Mouse (Mus musculus): ENCODE measurements around the gene Abcc3. TPM values are rescaled to one million over a fixed set of nuclear protein-coding genes. Genes with fewer than 3 reads are reported as not detected.
"Not testable (repeated sequence)": the region's sequence is repeated elsewhere in the genome, so short reads cannot be mapped to it uniquely, and the experiment has no call there.

The Abcc3 gene
- polyA plus RNA-seq, 1 experiment from 2014 or later, result 10.2 TPM

- Histone ChIP-seq H3K9ac (ENCODE audit: low read depth, low read length) (no peak overlapping the region), H3K4me3 (ENCODE audit: low read depth, low read length) (no peak overlapping the region), H3K9me3 (replicated peaks; ENCODE audit: control insufficient read depth, low read length) (no peaks in the 10 kb centered on the region), H3K27me3 (ENCODE audit: control insufficient read depth, insufficient read depth, low read depth, low read length) (peaks cover 7% of the 10 kb centered on the region; the same call in 1 of the 2 replicates), H3K36me3 (ENCODE audit: control insufficient read depth, insufficient read depth) (no peaks in the 10 kb centered on the region), H3K27ac (ENCODE audit: low read length) (no peak overlapping the region), H3K4me2 (ENCODE audit: low read depth, low read length) (no peak overlapping the region), H3K4me1 (ENCODE audit: control insufficient read depth, low read depth, low read length) (no peaks in the 10 kb centered on the region)
- ATAC-seq (ENCODE audit: low read depth), result no peak
- WGBS (ENCODE audit: insufficient replicate concordance), result 36% methylated on average over 6 of the region's 6 CpGs
Measured at GRCm38 (mm10) chr11:94405348-94405747, 12.6 kb upstream of the Abcc3 start.

GRCm38 (mm10) chr11:94404641-94405260 is 12.0 kb upstream of the Abcc3 start:
- peak; percentile 39 for ATAC-seq (ENCODE audit: low read depth)
- no peak overlapping the region for H3K27ac ChIP-seq (ENCODE audit: low read length)
- H3K4me1 ChIP-seq (ENCODE audit: control insufficient read depth, low read depth, low read length), result no peaks in the 10 kb centered on the region
- H3K9me3 ChIP-seq (replicated peaks; ENCODE audit: control insufficient read depth, low read length), result no peaks in the 10 kb centered on the region
- 17% methylated on average over 11 of the region's 11 CpGs for WGBS (ENCODE audit: insufficient replicate concordance)
- no peak overlapping the region for H3K4me3 ChIP-seq (ENCODE audit: low read depth, low read length)
- H3K4me2 ChIP-seq (ENCODE audit: low read depth, low read length), result no peak overlapping the region
- no peak overlapping the region for H3K9ac ChIP-seq (ENCODE audit: low read depth, low read length)
- no peaks in the 10 kb centered on the region for H3K36me3 ChIP-seq (ENCODE audit: control insufficient read depth, insufficient read depth)
- peaks cover 7% of the 10 kb centered on the region; the same call in 1 of the 2 replicates for H3K27me3 ChIP-seq (ENCODE audit: control insufficient read depth, insufficient read depth, low read depth, low read length)

GRCm38 (mm10) chr11:94404178-94404577 is 11.4 kb upstream of the Abcc3 start:
- no peak overlapping the region for H3K4me3 ChIP-seq (ENCODE audit: low read depth, low read length)
- no peak overlapping the region for H3K9ac ChIP-seq (ENCODE audit: low read depth, low read length)
- ATAC-seq (ENCODE audit: low read depth), result no peak
- no peak overlapping the region for H3K27ac ChIP-seq (ENCODE audit: low read length)
- peaks cover 7% of the 10 kb centered on the region; the same call in 1 of the 2 replicates for H3K27me3 ChIP-seq (ENCODE audit: control insufficient read depth, insufficient read depth, low read depth, low read length)
- no peaks in the 10 kb centered on the region for H3K4me1 ChIP-seq (ENCODE audit: control insufficient read depth, low read depth, low read length)
- no peaks in the 10 kb centered on the region for H3K9me3 ChIP-seq (replicated peaks; ENCODE audit: control insufficient read depth, low read length)
- H3K4me2 ChIP-seq (ENCODE audit: low read depth, low read length), result no peak overlapping the region
- 49% methylated on average over 5 of the region's 5 CpGs for WGBS (ENCODE audit: insufficient replicate concordance)
- no peaks in the 10 kb centered on the region for H3K36me3 ChIP-seq (ENCODE audit: control insufficient read depth, insufficient read depth)

GRCm38 (mm10) chr11:94403757-94404156 is 11.0 kb upstream of the Abcc3 start:
- H3K4me3 ChIP-seq (ENCODE audit: low read depth, low read length), result no peak overlapping the region
- ATAC-seq (ENCODE audit: low read depth), result no peak
- no peak overlapping the region for H3K4me2 ChIP-seq (ENCODE audit: low read depth, low read length)
- H3K27ac ChIP-seq (ENCODE audit: low read length), result no peak overlapping the region
- H3K27me3 ChIP-seq (ENCODE audit: control insufficient read depth, insufficient read depth, low read depth, low read length), result peaks cover 7% of the 10 kb centered on the region; the same call in 1 of the 2 replicates
- WGBS (ENCODE audit: insufficient replicate concordance), result 78% methylated on average over 10 of the region's 10 CpGs
- H3K4me1 ChIP-seq (ENCODE audit: control insufficient read depth, low read depth, low read length), result no peaks in the 10 kb centered on the region
- H3K36me3 ChIP-seq (ENCODE audit: control insufficient read depth, insufficient read depth), result no peaks in the 10 kb centered on the region
- no peaks in the 10 kb centered on the region for H3K9me3 ChIP-seq (replicated peaks; ENCODE audit: control insufficient read depth, low read length)
- H3K9ac ChIP-seq (ENCODE audit: low read depth, low read length), result no peak overlapping the region

GRCm38 (mm10) chr11:94402731-94403130 is 9.9 kb upstream of the Abcc3 start:
- 68% methylated on average over 5 of the region's 5 CpGs for WGBS (ENCODE audit: insufficient replicate concordance)
- ATAC-seq (ENCODE audit: low read depth), result no peak

GRCm38 (mm10) chr11:94402029-94402428 is 9.2 kb upstream of the Abcc3 start:
- H3K4me2 ChIP-seq (ENCODE audit: low read depth, low read length); H3K27me3 ChIP-seq (ENCODE audit: control insufficient read depth, insufficient read depth, low read depth, low read length); ATAC-seq (ENCODE audit: low read depth); H3K9me3 ChIP-seq (replicated peaks; ENCODE audit: control insufficient read depth, low read length); H3K36me3 ChIP-seq (ENCODE audit: control insufficient read depth, insufficient read depth); H3K4me1 ChIP-seq (ENCODE audit: control insufficient read depth, low read depth, low read length); H3K27ac ChIP-seq (ENCODE audit: low read length); H3K9ac ChIP-seq (ENCODE audit: low read depth, low read length); H3K4me3 ChIP-seq (ENCODE audit: low read depth, low read length): not testable (repeated sequence)
- WGBS (ENCODE audit: insufficient replicate concordance), result 68% methylated on average over 4 of the region's 4 CpGs

More at GRCm38 (mm10) chr11:94402731-94403130, 9.9 kb upstream of the Abcc3 start:
- no peak overlapping the region for H3K27ac ChIP-seq (ENCODE audit: low read length)
- H3K9ac ChIP-seq (ENCODE audit: low read depth, low read length), result no peak overlapping the region
- no peaks in the 10 kb centered on the region for H3K4me1 ChIP-seq (ENCODE audit: control insufficient read depth, low read depth, low read length)
- H3K4me3 ChIP-seq (ENCODE audit: low read depth, low read length), result no peak overlapping the region
- no peaks in the 10 kb centered on the region for H3K9me3 ChIP-seq (replicated peaks; ENCODE audit: control insufficient read depth, low read length)
- H3K36me3 ChIP-seq (ENCODE audit: control insufficient read depth, insufficient read depth), result no peaks in the 10 kb centered on the region
- no peak overlapping the region for H3K4me2 ChIP-seq (ENCODE audit: low read depth, low read length)
- H3K27me3 ChIP-seq (ENCODE audit: control insufficient read depth, insufficient read depth, low read depth, low read length), result peaks cover 7% of the 10 kb centered on the region; the same call in 1 of the 2 replicates

- no peak overlapping the region for H3K4me3 ChIP-seq (ENCODE audit: low read depth, low read length)
- H3K9ac ChIP-seq (ENCODE audit: low read depth, low read length), result no peak overlapping the region
- no peaks in the 10 kb centered on the region for H3K36me3 ChIP-seq (ENCODE audit: control insufficient read depth, insufficient read depth)
- H3K4me1 ChIP-seq (ENCODE audit: control insufficient read depth, low read depth, low read length), result no peaks in the 10 kb centered on the region
- no peak overlapping the region for H3K27ac ChIP-seq (ENCODE audit: low read length)
- H3K4me2 ChIP-seq (ENCODE audit: low read depth, low read length), result no peak overlapping the region
- WGBS (ENCODE audit: insufficient replicate concordance), result 58% methylated on average over 6 of the region's 6 CpGs
- H3K27me3 ChIP-seq (ENCODE audit: control insufficient read depth, insufficient read depth, low read depth, low read length), result peaks cover 1% of the 10 kb centered on the region; the same call in 1 of the 2 replicates
- ATAC-seq (ENCODE audit: low read depth), result no peak
- no peaks in the 10 kb centered on the region for H3K9me3 ChIP-seq (replicated peaks; ENCODE audit: control insufficient read depth, low read length)
Measured at GRCm38 (mm10) chr11:94400996-94401395, 8.2 kb upstream of the Abcc3 start.

GRCm38 (mm10) chr11:94394107-94394506 is 1.3 kb upstream of the Abcc3 start:
- Histone ChIP-seq H3K27me3 (ENCODE audit: control insufficient read depth, insufficient read depth, low read depth, low read length) (peaks cover 9% of the 10 kb centered on the region), H3K9ac (ENCODE audit: low read depth, low read length) (no peak overlapping the region), H3K27ac (ENCODE audit: low read length) (no peak overlapping the region), H3K36me3 (ENCODE audit: control insufficient read depth, insufficient read depth) (no peaks in the 10 kb centered on the region), H3K4me2 (ENCODE audit: low read depth, low read length) (no peak overlapping the region), H3K4me3 (ENCODE audit: low read depth, low read length) (no peak overlapping the region), H3K9me3 (replicated peaks; ENCODE audit: control insufficient read depth, low read length) (no peaks in the 10 kb centered on the region), H3K4me1 (ENCODE audit: control insufficient read depth, low read depth, low read length) (no peaks in the 10 kb centered on the region; the same call in 1 of the 2 replicates)
- no peak for ATAC-seq (ENCODE audit: low read depth)
- WGBS (ENCODE audit: insufficient replicate concordance), result 59% methylated on average over 7 of the region's 7 CpGs

GRCm38 (mm10) chr11:94393490-94393889 is 693 bp upstream of the Abcc3 start:
- H3K4me2 ChIP-seq (ENCODE audit: low read depth, low read length); H3K36me3 ChIP-seq (ENCODE audit: control insufficient read depth, insufficient read depth); H3K9ac ChIP-seq (ENCODE audit: low read depth, low read length); ATAC-seq (ENCODE audit: low read depth); H3K27ac ChIP-seq (ENCODE audit: low read length); H3K27me3 ChIP-seq (ENCODE audit: control insufficient read depth, insufficient read depth, low read depth, low read length); H3K4me1 ChIP-seq (ENCODE audit: control insufficient read depth, low read depth, low read length); H3K9me3 ChIP-seq (replicated peaks; ENCODE audit: control insufficient read depth, low read length); H3K4me3 ChIP-seq (ENCODE audit: low read depth, low read length): not testable (repeated sequence)
- 54% methylated on average over 4 of the region's 4 CpGs for WGBS (ENCODE audit: insufficient replicate concordance)
